Mouse (Mus musculus): ENCODE measurements around the gene Olfr616. TPM values are rescaled to one million over a fixed set of nuclear protein-coding genes. Genes with fewer than 3 reads are reported as not detected.
"Not testable (repeated sequence)": the region's sequence is repeated elsewhere in the genome, so short reads cannot be mapped to it uniquely, and the experiment has no call there.

Gene Olfr616
- not detected in 2 replicates for total RNA-seq (2017)

GRCm38 (mm10) chr7:103569043-103569442, at the start of gene Olfr616:
Gene Olfr616 (minus strand): TSS chr7:103569143.
- no peak for ATAC-seq (replicated peaks; ENCODE audit: low read depth, poor library complexity, severe bottlenecking)

DNA sequence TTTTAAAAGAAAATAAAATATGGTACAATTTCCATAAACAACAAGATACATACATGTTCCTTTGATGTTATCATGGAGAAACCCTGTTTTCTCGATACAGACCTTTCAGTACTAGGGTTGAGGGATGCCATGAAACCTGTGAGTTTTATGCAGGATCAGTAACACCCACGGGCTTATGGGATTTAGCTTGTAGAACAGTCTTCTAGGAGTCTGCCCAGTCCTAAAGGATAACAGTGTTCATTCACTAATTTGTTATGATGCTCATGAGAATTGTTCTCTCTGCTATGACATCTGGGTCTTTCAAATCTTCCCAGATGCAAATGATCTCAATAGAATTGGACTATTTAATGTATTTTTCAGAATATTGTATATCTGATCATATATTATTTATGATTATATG, 43.5 kb upstream of the Olfr616 start, which contains the start of gene Olfr620:
Gene Olfr620 (minus strand): TSS at position 101 of the 400 bp plus-strand sequence.
- ATAC-seq (replicated peaks; ENCODE audit: low read depth, poor library complexity, severe bottlenecking): no peak

GRCm38 (mm10) chr7:103607425-103607824, 38.5 kb upstream of the Olfr616 start:
- peak; percentile 93 for ATAC-seq (replicated peaks; ENCODE audit: low read depth, poor library complexity, severe bottlenecking)

- no peak for ATAC-seq (replicated peaks; ENCODE audit: low read depth, poor library complexity, severe bottlenecking)
Measured at GRCm38 (mm10) chr7:103600275-103600674, 31.3 kb upstream of the Olfr616 start, which contains the start of gene Olfr619. Gene Olfr619 (plus strand): TSS chr7:103600575.

GRCm38 (mm10) chr7:103589803-103590202, 20.9 kb upstream of the Olfr616 start, which contains the start of gene Olfr618:
Gene Olfr618 (plus strand): TSS chr7:103590103.
- ATAC-seq (replicated peaks; ENCODE audit: low read depth, poor library complexity, severe bottlenecking): no peak

DNA sequence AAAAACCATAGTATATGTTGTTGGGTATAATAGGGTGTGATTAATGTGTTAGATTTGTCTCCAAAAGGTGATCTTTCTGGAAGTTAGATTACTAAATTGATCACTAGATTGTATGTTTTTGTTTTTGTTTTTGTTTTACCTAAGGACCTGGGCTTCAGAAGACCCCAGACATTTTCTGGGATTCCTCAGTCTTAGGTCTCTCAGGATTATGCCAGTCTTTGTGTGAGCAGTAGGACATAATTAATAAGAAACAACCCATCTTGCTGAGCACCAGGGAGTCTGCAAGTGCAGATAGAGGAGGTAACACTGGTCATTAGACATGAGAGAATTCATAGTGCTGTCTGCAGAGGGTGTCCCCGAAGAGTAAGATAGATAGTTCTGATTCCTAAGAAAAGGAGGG, 3.8 kb upstream of the Olfr616 start, which contains the start of gene Olfr617:
Gene Olfr617 (plus strand): TSS at position 301 of the 400 bp plus-strand sequence.
- no peak for ATAC-seq (replicated peaks; ENCODE audit: low read depth, poor library complexity, severe bottlenecking)

- no peak for ATAC-seq (replicated peaks; ENCODE audit: low read depth, poor library complexity, severe bottlenecking)
Measured at GRCm38 (mm10) chr7:103555779-103556178, 13.2 kb downstream of the Olfr616 start, which contains the start of gene Olfr615. Gene Olfr615 (plus strand): TSS chr7:103556079.

- no peak for ATAC-seq (replicated peaks; ENCODE audit: low read depth, poor library complexity, severe bottlenecking)
Measured at GRCm38 (mm10) chr7:103547774-103548173, 21.2 kb downstream of the Olfr616 start, which contains the start of gene Olfr613. Gene Olfr613 (plus strand): TSS chr7:103548074.

DNA sequence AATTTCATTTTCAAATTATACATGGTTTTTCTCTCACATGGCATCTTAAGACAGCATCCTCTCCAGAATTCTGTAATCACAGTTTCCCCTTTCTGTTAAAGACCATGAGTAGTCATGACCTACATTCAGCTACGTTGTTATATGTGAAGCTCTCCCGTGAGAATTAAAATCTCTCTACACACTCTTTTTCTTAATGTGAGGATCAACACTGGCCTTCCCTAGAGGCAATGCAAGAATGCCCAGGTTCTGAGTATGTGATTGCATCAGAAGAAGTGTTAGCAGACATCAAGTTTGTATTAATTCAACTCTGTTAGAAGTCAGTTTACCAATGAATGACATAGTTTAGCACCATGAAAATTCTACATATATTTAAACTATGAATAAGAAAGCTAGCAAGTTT, 26.3 kb downstream of the Olfr616 start, which contains the start of gene Olfr612:
Gene Olfr612 (minus strand): TSS at position 101 of the 400 bp plus-strand sequence.
- not testable (repeated sequence) for ATAC-seq (replicated peaks; ENCODE audit: low read depth, poor library complexity, severe bottlenecking)

GRCm38 (mm10) chr7:103520746-103521145, 48.2 kb downstream of the Olfr616 start, which contains the start of gene Olfr611:
Gene Olfr611 (minus strand): TSS chr7:103520846.
- ATAC-seq (replicated peaks; ENCODE audit: low read depth, poor library complexity, severe bottlenecking): not testable (repeated sequence)

Other genes starting within 250 kb of the Olfr616 start
- not detected in 2 replicates for gene Olfr598, start 245.6 kb downstream of the Olfr616 start, total RNA-seq (2017)
- gene Olfr599, start 233.2 kb downstream of the Olfr616 start, total RNA-seq (2017): not detected in 2 replicates
- not detected in 2 replicates for gene Olfr600, start 219.5 kb downstream of the Olfr616 start, total RNA-seq (2017)
- not detected in 2 replicates for gene Olfr601, start 206.5 kb downstream of the Olfr616 start, total RNA-seq (2017)
- gene Olfr603, start 183.0 kb downstream of the Olfr616 start, total RNA-seq (2017): not detected in 2 replicates
- gene Usp17lc, start 154.1 kb downstream of the Olfr616 start, total RNA-seq (2017): not detected in 2 replicates
- not detected in 2 replicates for gene Olfr605, start 123.7 kb downstream of the Olfr616 start, total RNA-seq (2017)
- gene Olfr606, start 120.1 kb downstream of the Olfr616 start, total RNA-seq (2017): not detected in 2 replicates
- gene Olfr607, start 105.0 kb downstream of the Olfr616 start, total RNA-seq (2017): not detected in 2 replicates
- gene Olfr608, start 99.3 kb downstream of the Olfr616 start, total RNA-seq (2017): not detected in 2 replicates
- gene Olfr609, start 71.1 kb downstream of the Olfr616 start, total RNA-seq (2017): not detected in 2 replicates
- gene Olfr610, start 57.0 kb downstream of the Olfr616 start, total RNA-seq (2017): not detected in 2 replicates
- not detected in 2 replicates for gene Olfr611, start 48.3 kb downstream of the Olfr616 start, total RNA-seq (2017)
- not detected in 2 replicates for gene Olfr612, start 26.4 kb downstream of the Olfr616 start, total RNA-seq (2017)
- gene Olfr613, start 21.1 kb downstream of the Olfr616 start, total RNA-seq (2017): not detected in 2 replicates
- gene Olfr615, start 13.1 kb downstream of the Olfr616 start, total RNA-seq (2017): not detected in 2 replicates
- gene Olfr617, start 3.9 kb upstream of the Olfr616 start, total RNA-seq (2017): not detected in 2 replicates
- not detected in 2 replicates for gene Olfr618, start 21.0 kb upstream of the Olfr616 start, total RNA-seq (2017)
- gene Olfr619, start 31.4 kb upstream of the Olfr616 start, total RNA-seq (2017): not detected in 2 replicates
- not detected in 2 replicates for gene Olfr620, start 43.4 kb upstream of the Olfr616 start, total RNA-seq (2017)
- not detected in 2 replicates for gene Olfr622, start 73.6 kb upstream of the Olfr616 start, total RNA-seq (2017)
- not detected in 2 replicates for gene Olfr623, start 94.6 kb upstream of the Olfr616 start, total RNA-seq (2017)
- under 0.01 TPM in 1 of 2 replicates, not detected in the other for gene Olfr624, start 102.0 kb upstream of the Olfr616 start, total RNA-seq (2017)
- not detected in 2 replicates for gene Olfr625-ps1, start 113.6 kb upstream of the Olfr616 start, total RNA-seq (2017)
- gene Olfr243, start 145.5 kb upstream of the Olfr616 start, total RNA-seq (2017): not detected in 2 replicates
- gene Olfr628, start 161.2 kb upstream of the Olfr616 start, total RNA-seq (2017): not detected in 2 replicates
- not detected in 2 replicates for gene Olfr629, start 175.8 kb upstream of the Olfr616 start, total RNA-seq (2017)
- gene Olfr630, start 188.2 kb upstream of the Olfr616 start, total RNA-seq (2017): not detected in 2 replicates
- not detected in 2 replicates for gene Olfr69, start 202.5 kb upstream of the Olfr616 start, total RNA-seq (2017)
- not detected in 2 replicates for gene Olfr68, start 210.6 kb upstream of the Olfr616 start, total RNA-seq (2017)
- gene Olfr67, start 222.7 kb upstream of the Olfr616 start, total RNA-seq (2017): not detected in 2 replicates
- 13.0 and 18.6 TPM in 2 replicates for gene Hbb-bt, start 244.9 kb upstream of the Olfr616 start, total RNA-seq (2017)

All from common myeloid progenitor, adult 5-6 weeks (primary cell).